Mouse (Mus musculus) olfactory bulb, adult 2 months (tissue): ENCODE data around the gene Vps9d1. TPM values are rescaled to one million over a fixed set of nuclear protein-coding genes. Genes with fewer than 3 reads are reported as not detected.
"Not testable (repeated sequence)": the region's sequence is repeated elsewhere in the genome, so short reads cannot be mapped to it uniquely, and the experiment has no call there.

Source experiments
- H3K27ac ChIP-seq: fragments of 200-500 bp; 2 replicates; pipeline ENCODE4 v1.5.1; 2012; ENCODE audit warnings: low read depth, low read length; ENCODE audit not compliant: insufficient read depth
- H3K4me1 ChIP-seq: fragments of 200-500 bp; 2 replicates; pipeline ENCODE4 v1.6.1; 2012; ENCODE audit warnings: low read length; ENCODE audit not compliant: control insufficient read depth, insufficient read depth
- H3K4me3 ChIP-seq: fragments of 200-500 bp; 2 replicates; pipeline ENCODE4 v1.5.1; 2012; ENCODE audit warnings: mild to moderate bottlenecking, low read depth, low read length, moderate library complexity; ENCODE audit not compliant: insufficient read depth
- CTCF ChIP-seq: fragments of 200-500 bp; IDR thresholded peaks from 2 replicates; pipeline ENCODE4 v1.5.1; 2012; ENCODE audit warnings: low read depth, mild to moderate bottlenecking, low read length, moderate library complexity; ENCODE audit not compliant: insufficient read depth
- POLR2A ChIP-seq: fragments of 200-500 bp; IDR thresholded peaks from 2 replicates; pipeline ENCODE4 v1.6.1; 2012; ENCODE audit warnings: mild to moderate bottlenecking, low read depth, low read length, moderate library complexity; ENCODE audit not compliant: insufficient read depth
- WGBS: fragments of 180-500 bp; shearing (Covaris S2); methylation state at CpG from one replicate; pipeline ENCODE4 v1.1.7; 2018; 5-methylcytosine and 5-hydroxymethylcytosine counted together
- polyA plus RNA-seq: library from polyadenylated mRNA; stranded (reverse); fragments of >200 nt; gene quantifications from 2 replicates; pipeline ENCODE4 v1.2.4, GENCODE M21; 2012; ENCODE audit warnings: low replicate concordance; ENCODE audit not compliant: missing spikeins, insufficient read depth, insufficient read length

Gene Vps9d1
- polyA plus RNA-seq, 1 experiment: not detected

GRCm38 (mm10) chr8:123280302-123281094, 26.4 kb upstream of the Vps9d1 start:
- WGBS: 90% methylated on average over 13 of the region's 13 CpGs
- H3K27ac ChIP-seq: no peak overlapping the region
- H3K4me1 ChIP-seq: no peaks in the 10 kb centered on the region
- H3K4me3 ChIP-seq: no peak overlapping the region
- TF ChIP-seq POLR2A (no peak), CTCF (no peak)

- no peaks in the 10 kb centered on the region for H3K4me1 ChIP-seq
- TF ChIP-seq CTCF: no peak
- no peak overlapping the region for H3K4me3 ChIP-seq
- 94% methylated on average over 4 of the region's 4 CpGs for WGBS
- H3K27ac ChIP-seq: no peak overlapping the region
Observed at GRCm38 (mm10) chr8:123279828-123280227, 25.7 kb upstream of the Vps9d1 start.

- WGBS: 73% methylated on average over 7 of the region's 7 CpGs
- TF ChIP-seq CTCF (no peak), POLR2A (no peak)
- H3K27ac ChIP-seq: no peak overlapping the region
- no peak overlapping the region for H3K4me3 ChIP-seq
- H3K4me1 ChIP-seq: no peaks in the 10 kb centered on the region
Observed at GRCm38 (mm10) chr8:123278445-123278844, 24.3 kb upstream of the Vps9d1 start.

- Histone ChIP-seq H3K4me1 (peaks cover 8% of the 10 kb centered on the region), H3K27ac (no peak overlapping the region), H3K4me3 (no peak overlapping the region)
- TF ChIP-seq CTCF (no peak), POLR2A (no peak)
- 91% methylated on average over 12 of the region's 12 CpGs for WGBS
Observed at GRCm38 (mm10) chr8:123275096-123275495, 20.9 kb upstream of the Vps9d1 start.

- Histone ChIP-seq H3K4me1 (peaks cover 10% of the 10 kb centered on the region), H3K4me3 (no peak overlapping the region), H3K27ac (no peak overlapping the region)
- TF ChIP-seq CTCF (no peak), POLR2A (no peak)
- WGBS: 94% methylated on average over 5 of the region's 5 CpGs
Observed at GRCm38 (mm10) chr8:123274447-123274846, 20.3 kb upstream of the Vps9d1 start.

- Histone ChIP-seq H3K27ac (no peak overlapping the region), H3K4me1 (peaks cover 10% of the 10 kb centered on the region), H3K4me3 (no peak overlapping the region)
- TF ChIP-seq POLR2A (no peak), CTCF (no peak)
- WGBS: 77% methylated on average over 4 of the region's 4 CpGs
Observed at GRCm38 (mm10) chr8:123271901-123272300, 17.8 kb upstream of the Vps9d1 start.

GRCm38 (mm10) chr8:123271147-123271546, 17.0 kb upstream of the Vps9d1 start:
- WGBS: 49% methylated on average over 10 of the region's 10 CpGs
- TF ChIP-seq POLR2A (no peak), CTCF (no peak)
- Histone ChIP-seq H3K4me1 (peaks cover 10% of the 10 kb centered on the region), H3K4me3 (no peak overlapping the region), H3K27ac (no peak overlapping the region)

- Histone ChIP-seq H3K4me3 (no peak overlapping the region), H3K27ac (no peak overlapping the region), H3K4me1 (peaks cover 10% of the 10 kb centered on the region)
- 93% methylated on average over 14 of the region's 14 CpGs for WGBS
- no peak for TF ChIP-seq CTCF
- no peak for TF ChIP-seq POLR2A
Observed at GRCm38 (mm10) chr8:123267926-123268656, 13.9 kb upstream of the Vps9d1 start.

GRCm38 (mm10) chr8:123257593-123257992, 3.4 kb upstream of the Vps9d1 start:
- H3K4me1 ChIP-seq: peaks cover 16% of the 10 kb centered on the region
- not testable (repeated sequence) for H3K27ac ChIP-seq, H3K4me3 ChIP-seq
- WGBS: 95% methylated on average over 8 of the region's 8 CpGs
